ENCODE assay signal across 21 mouse cellular contexts in the genomic region with DNA sequence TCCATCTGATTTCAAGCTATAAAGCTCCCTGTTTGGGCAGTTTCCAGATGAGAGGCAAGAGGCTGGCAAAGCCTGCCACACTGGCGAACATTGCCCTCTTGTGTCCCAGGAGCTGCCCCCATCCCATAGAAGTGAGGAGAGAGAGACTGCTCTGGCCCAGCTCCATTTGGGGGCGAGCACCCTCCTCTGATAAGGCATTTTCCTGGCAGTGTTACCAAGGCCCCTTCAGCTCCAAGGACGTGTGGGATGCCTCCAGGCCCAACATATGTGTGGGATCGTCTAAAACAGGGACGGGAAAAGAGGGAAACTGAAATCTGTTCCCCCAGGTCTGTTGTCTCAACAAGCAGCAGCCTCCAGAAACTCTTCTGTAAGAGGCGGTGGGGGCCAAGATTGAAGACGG.
DNase-seq lines count a peak whose midpoint lies in the region; ATAC-seq lines count a peak whose summit lies in the region.
"Had no signal": no experiment of that assay in that cellular context is flagged by ENCODE, and none has a peak within 500 bp of the region (broad histone marks: within the 10 kb centered on the region; RNA-seq: fewer than 3 reads in every experiment).

No protein-coding gene starts in this region.

- no peak overlapping the region for H3K27ac ChIP-seq in forebrain, embryonic 11.5 days (ENCODE audit: low read depth, low read length)
- H3K27ac ChIP-seq: embryonic facial prominence, embryonic 10.5 days; forebrain, embryonic 15.5 days; heart, embryonic 10.5 days; hindbrain, embryonic 12.5 days had no signal

- peak; percentile 34 to 47 for DNase-seq in frontal cortex, postnatal 36 days (ENCODE audit: low spot score in 2 of 2)
- no peak for DNase-seq in frontal cortex, postnatal 10 days (ENCODE audit: low spot score in 2 of 2)
- DNase-seq in ovary, postnatal 36 days (ENCODE audit: low spot score), result peak; percentile 57
- DNase-seq in ovary, postnatal 10 days (ENCODE audit: low spot score), result no peak
- DNase-seq in brain, adult 2 months (ENCODE audit: low read depth, low spot score), result peak; percentile 74
- DNase-seq in right cerebral cortex, postnatal 25 days, result peak; percentile 25
- no peak for DNase-seq in MN1 (ENCODE audit: low spot score)
- DNase-seq in forebrain, embryonic 11.5 days (ENCODE audit: low spot score), result no peak
- DNase-seq: adrenal gland, postnatal 25 days; cerebellum, adult 2 months; cerebellum, postnatal 10 days; gastrocnemius, postnatal 10 days; heart, adult 18-20 months; heart, postnatal 10 days; heart, postnatal 4 days had no signal

- no peaks in the 10 kb centered on the region for H3K9me3 ChIP-seq in forebrain, embryonic 11.5 days (ENCODE audit: control insufficient read depth, low read length)
- H3K9me3 ChIP-seq: embryonic facial prominence, embryonic 10.5 days; forebrain, embryonic 15.5 days; heart, embryonic 10.5 days; hindbrain, embryonic 12.5 days had no signal

- ATAC-seq in forebrain, embryonic 11.5 days (replicated peaks; ENCODE audit: low FRiP score), result no peak
- ATAC-seq: forebrain, embryonic 15.5 days; hindbrain, embryonic 16.5 days had no signal

- H3K4me2 ChIP-seq in forebrain, embryonic 11.5 days (ENCODE audit: low read depth, low read length, severe bottlenecking), result no peak overlapping the region
- H3K4me2 ChIP-seq: forebrain, embryonic 15.5 days; hindbrain, embryonic 12.5 days had no signal

- H3K4me3 ChIP-seq in forebrain, embryonic 11.5 days (ENCODE audit: low read depth, low read length), result no peak overlapping the region
- H3K4me3 ChIP-seq: embryonic facial prominence, embryonic 10.5 days; forebrain, embryonic 15.5 days; heart, embryonic 10.5 days; hindbrain, embryonic 12.5 days had no signal

- WGBS in forebrain, embryonic 11.5 days, result 75% methylated on average over 7 of the region's 7 CpGs

- H3K9ac ChIP-seq in forebrain, embryonic 11.5 days (ENCODE audit: low read length), result no peak overlapping the region
- H3K9ac ChIP-seq: forebrain, embryonic 15.5 days; hindbrain, embryonic 12.5 days had no signal

- H3K4me1 ChIP-seq in forebrain, embryonic 11.5 days (replicated peaks; ENCODE audit: control insufficient read depth, insufficient read depth, low read length), result no peaks in the 10 kb centered on the region
- H3K4me1 ChIP-seq: heart, embryonic 10.5 days had no signal

- no peaks in the 10 kb centered on the region for H3K36me3 ChIP-seq in forebrain, embryonic 11.5 days (ENCODE audit: control insufficient read depth, insufficient read depth, low read length)
- H3K36me3 ChIP-seq: embryonic facial prominence, embryonic 10.5 days; forebrain, embryonic 15.5 days; G1E; heart, embryonic 10.5 days; hindbrain, embryonic 12.5 days had no signal

- H3K27me3 ChIP-seq in forebrain, embryonic 11.5 days (ENCODE audit: control insufficient read depth, insufficient read depth, low read length), result no peaks in the 10 kb centered on the region
- H3K27me3 ChIP-seq: forebrain, embryonic 15.5 days had no signal

Comparison
In these comparisons a context has a peak if more than half of its experiments do, and no peak if none do; other contexts are left out.
1. DNase-seq: peak in frontal cortex, postnatal 36 days (2 of 2), ovary, postnatal 36 days (single experiment), brain, adult 2 months (single experiment) and right cerebral cortex, postnatal 25 days (single experiment); none in frontal cortex, postnatal 10 days (0 of 2), ovary, postnatal 10 days (single experiment), MN1 (single experiment) and forebrain, embryonic 11.5 days (single experiment).